ENCODE assay signal across 34 mouse cellular contexts in the genomic region with DNA sequence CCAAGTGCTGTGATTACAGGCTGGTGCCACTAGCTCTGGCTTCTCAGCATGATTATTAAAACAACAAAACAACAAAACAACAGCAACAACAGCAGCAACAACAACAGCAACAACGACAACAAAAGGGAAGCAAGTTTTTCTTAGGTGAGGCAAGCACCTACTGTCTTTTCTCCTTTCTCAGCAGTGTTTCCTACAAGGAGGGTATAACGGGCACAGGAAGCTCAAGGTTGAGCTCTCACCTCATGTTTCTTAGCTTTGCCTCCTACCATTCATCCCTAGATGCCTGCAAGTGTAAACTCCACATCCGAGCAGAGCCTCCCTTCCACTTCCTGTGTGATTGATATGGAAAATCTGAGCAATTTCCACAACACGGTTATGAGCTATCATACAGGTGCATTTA.
"Had no signal": no experiment of that assay in that cellular context is flagged by ENCODE, and none has a peak within 500 bp of the region (broad histone marks: within the 10 kb centered on the region; RNA-seq: fewer than 3 reads in every experiment).

No protein-coding gene starts in this region.

- H3K9me3 ChIP-seq: heart, embryonic 10.5 days; heart, embryonic 12.5 days; heart, embryonic 13.5 days; heart, embryonic 15.5 days; hindbrain, embryonic 10.5 days; hindbrain, embryonic 12.5 days; hindbrain, embryonic 13.5 days; hindbrain, embryonic 15.5 days; intestine, embryonic 15.5 days; kidney, embryonic 15.5 days had no signal

- H3K27me3 ChIP-seq: heart, embryonic 12.5 days; heart, embryonic 13.5 days; heart, embryonic 15.5 days; hindbrain, embryonic 12.5 days; hindbrain, embryonic 13.5 days; hindbrain, embryonic 15.5 days; intestine, embryonic 15.5 days; kidney, embryonic 15.5 days had no signal

- H3K4me3 ChIP-seq: heart, embryonic 10.5 days; heart, embryonic 12.5 days; heart, embryonic 13.5 days; heart, embryonic 15.5 days; hindbrain, embryonic 10.5 days; hindbrain, embryonic 12.5 days; hindbrain, embryonic 13.5 days; hindbrain, embryonic 15.5 days; intestine, embryonic 15.5 days; kidney, embryonic 15.5 days had no signal

- ATAC-seq: hindbrain, embryonic 16.5 days; hindbrain, postnatal 0 days; inflammation-experienced regulatory T-cells, adult 6 months; intestine, embryonic 15.5 days; intestine, embryonic 16.5 days; intestine, postnatal 0 days had no signal

- H3K36me3 ChIP-seq: heart, embryonic 10.5 days; heart, embryonic 12.5 days; heart, embryonic 13.5 days; heart, embryonic 15.5 days; hindbrain, embryonic 10.5 days; hindbrain, embryonic 12.5 days; hindbrain, embryonic 13.5 days; hindbrain, embryonic 15.5 days; intestine, embryonic 15.5 days; kidney, embryonic 15.5 days had no signal

- H3K4me2 ChIP-seq: heart, embryonic 11.5 days; heart, embryonic 12.5 days; heart, embryonic 13.5 days; heart, embryonic 15.5 days; hindbrain, embryonic 12.5 days; hindbrain, embryonic 13.5 days; hindbrain, embryonic 14.5 days; hindbrain, embryonic 15.5 days; intestine, embryonic 15.5 days; kidney, embryonic 15.5 days had no signal

- H3K27ac ChIP-seq: heart, embryonic 10.5 days; heart, embryonic 13.5 days; heart, embryonic 15.5 days; hindbrain, embryonic 10.5 days; hindbrain, embryonic 12.5 days; hindbrain, embryonic 13.5 days; hindbrain, embryonic 14.5 days; hindbrain, embryonic 15.5 days; hindbrain, postnatal 0 days; intestine, embryonic 15.5 days; kidney, embryonic 15.5 days; kidney, postnatal 0 days had no signal

- H3K9ac ChIP-seq: heart, embryonic 12.5 days; heart, embryonic 13.5 days; heart, embryonic 15.5 days; hindbrain, embryonic 12.5 days; hindbrain, embryonic 13.5 days; hindbrain, embryonic 14.5 days; hindbrain, embryonic 15.5 days; intestine, embryonic 15.5 days; kidney, embryonic 15.5 days had no signal

- DNase-seq: heart, postnatal 10 days; heart, postnatal 14 days; heart, postnatal 36 days; heart, postnatal 4 days; kidney, adult 11 months; kidney, adult 18-20 months; kidney, adult 2 months; kidney, adult 8-10 months; kidney, adult 9 months; kidney, postnatal 10 days; kidney, postnatal 14 days; kidney, postnatal 25 days; kidney, postnatal 36 days; kidney, postnatal 4 days; layer of hippocampus, adult 9-11 months; layer of hippocampus, postnatal 36 days had no signal

- H3K4me1 ChIP-seq: intestine, embryonic 15.5 days had no signal
